Mouse (Mus musculus) brain, adult 2 months (tissue): ENCODE results near the gene Fam129b.

Experiments
- DNase-seq: peaks from one replicate; pipeline ENCODE4 v3.0.0; 2011; ENCODE audit warnings: low read depth, low spot score

Gene Fam129b

GRCm38 (mm10) chr2:32923551-32924250 lies 47.8 kb downstream of the Fam129b start:
- DNase-seq: no peak

GRCm38 (mm10) chr2:32924306-32924844 lies 48.5 kb downstream of the Fam129b start:
- no peak for DNase-seq

- peak; percentile 37 for DNase-seq
Measured at GRCm38 (mm10) chr2:32926330-32927075, 50.6 kb downstream of the Fam129b start.

GRCm38 (mm10) chr2:32927624-32928234 lies 51.8 kb downstream of the Fam129b start:
- peak; percentile 21 for DNase-seq

GRCm38 (mm10) chr2:32928235-32928946 lies 52.5 kb downstream of the Fam129b start:
- peak; percentile 92 for DNase-seq

GRCm38 (mm10) chr2:32928947-32929829 lies 53.3 kb downstream of the Fam129b start:
- DNase-seq: no peak

- DNase-seq: peak; percentile 65
Measured at GRCm38 (mm10) chr2:32931730-32932129, 55.8 kb downstream of the Fam129b start.

- DNase-seq: no peak
Measured at GRCm38 (mm10) chr2:32938741-32939140, 62.8 kb downstream of the Fam129b start.

- DNase-seq: peak; percentile 87
Measured at GRCm38 (mm10) chr2:32939418-32939817, 63.5 kb downstream of the Fam129b start.

- DNase-seq: no peak
Measured at GRCm38 (mm10) chr2:32940483-32940882, 64.6 kb downstream of the Fam129b start.

GRCm38 (mm10) chr2:32947454-32947853 lies 71.5 kb downstream of the Fam129b start:
- no peak for DNase-seq

GRCm38 (mm10) chr2:32954581-32954980 lies 78.7 kb downstream of the Fam129b start:
- DNase-seq: no peak

- peak; percentile 72 for DNase-seq
Measured at GRCm38 (mm10) chr2:32957344-32957743, 81.4 kb downstream of the Fam129b start.

GRCm38 (mm10) chr2:32960273-32960672 lies 84.4 kb downstream of the Fam129b start:
- no peak for DNase-seq

- DNase-seq: peak; percentile 96
Measured at GRCm38 (mm10) chr2:32961192-32961995, 85.5 kb downstream of the Fam129b start, which contains the start of the genes Rpl12 and Lrsam1. Gene Rpl12 (plus strand): TSS chr2:32961559. Gene Lrsam1 (minus strand): TSS chr2:32961614.

GRCm38 (mm10) chr2:32962062-32962874 lies 86.4 kb downstream of the Fam129b start:
- peak; percentile 45 for DNase-seq

- no peak for DNase-seq
Measured at GRCm38 (mm10) chr2:32962875-32963220, 86.9 kb downstream of the Fam129b start.

- DNase-seq: no peak
Measured at GRCm38 (mm10) chr2:32963544-32963943, 87.6 kb downstream of the Fam129b start.

GRCm38 (mm10) chr2:32963981-32964380 lies 88.1 kb downstream of the Fam129b start:
- DNase-seq: no peak
